Mouse (Mus musculus) T-helper 1 cell (primary cell): ENCODE measurements around the gene Lnx1.

ENCODE experiments used
- in situ Hi-C: fragments of 300-600 bp; cut with MboI, MseI; formaldehyde crosslinking; loops from one replicate; pipeline ENCODE4 v1.15.1; 2025; ENCODE audit warnings: high pct_unique_total_duplicates

The Lnx1 gene

GRCm38 (mm10) chr5:74653766-74654165 is 48.9 kb downstream of the Lnx1 start:
- in situ Hi-C loops = no loop called here

- in situ Hi-C loops = loop anchor here (25.0 kb wide), 1 partner anchor 513 kb away; the partner anchor contains the start of gene Pdgfra
These were observed 53.6 kb downstream of the Lnx1 start for GRCm38 (mm10) chr5:74649122-74649521.

DNA sequence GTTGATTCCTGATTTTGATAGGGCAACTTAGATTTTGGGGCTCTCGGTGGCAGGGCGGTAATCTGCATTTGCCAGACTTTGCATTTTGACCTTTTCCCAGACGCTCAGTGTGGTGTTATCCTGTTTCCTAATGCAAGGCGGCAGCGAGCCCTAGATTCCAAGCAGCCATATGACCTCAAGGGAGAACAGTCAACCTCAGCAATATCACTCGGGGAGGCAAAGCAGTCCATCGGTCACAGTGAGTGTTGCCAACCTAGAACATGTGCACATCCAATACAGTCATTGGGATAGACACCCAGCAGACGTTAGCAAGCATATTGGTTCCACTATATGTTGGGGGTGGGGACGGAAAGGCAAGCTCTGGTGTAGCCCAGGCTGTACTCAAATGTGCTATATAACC is 54.5 kb downstream of the Lnx1 start:
- in situ Hi-C loops = loop anchor here (25.0 kb wide), 1 partner anchor 514 kb away; the partner anchor contains the start of gene Pdgfra

DNA sequence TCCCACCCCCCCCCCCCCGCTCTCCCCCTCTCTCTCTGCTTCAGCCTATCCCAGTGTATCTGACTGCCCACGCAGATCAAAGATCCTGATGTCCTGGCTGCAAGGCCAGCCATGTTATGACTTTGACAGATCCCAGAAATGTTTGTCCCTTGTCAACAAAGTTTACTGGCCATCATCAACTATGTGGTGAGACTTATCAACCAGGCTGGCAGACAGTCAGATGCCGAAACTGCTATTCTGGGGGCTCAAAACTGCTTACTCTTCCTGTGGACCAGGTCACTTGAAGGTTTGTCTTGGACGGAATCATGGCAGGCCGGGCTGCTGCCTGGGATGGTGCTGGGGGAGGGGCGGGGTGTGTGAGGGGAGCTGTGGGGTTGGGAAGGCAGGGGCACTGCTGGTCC is 55.1 kb downstream of the Lnx1 start:
- in situ Hi-C loops = loop anchor here (25.0 kb wide), 1 partner anchor 515 kb away; the partner anchor contains the start of gene Pdgfra

DNA sequence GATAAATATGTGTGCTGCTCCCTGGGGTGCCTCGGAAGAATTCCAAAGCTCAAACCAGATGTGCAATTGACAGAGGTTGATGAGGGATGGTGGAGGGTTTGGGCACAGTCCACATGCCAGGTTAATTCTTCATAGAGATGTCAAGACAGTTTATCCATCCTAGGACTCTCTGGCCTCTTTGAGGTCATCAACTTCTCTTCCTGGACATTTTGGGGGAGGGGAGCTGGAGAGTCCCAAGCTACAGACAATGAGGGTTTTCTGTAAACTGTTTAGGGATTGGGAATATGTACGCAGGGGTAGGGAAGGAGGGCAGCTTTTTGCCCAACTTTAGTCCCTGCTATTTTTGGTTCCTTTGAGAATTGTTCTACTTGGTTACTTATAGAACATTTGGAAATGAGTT is 60.4 kb downstream of the Lnx1 start:
- in situ Hi-C loops = loop anchor here (25.0 kb wide), 1 partner anchor 520 kb away; the partner anchor contains the start of gene Pdgfra

GRCm38 (mm10) chr5:74641000-74641399 is 61.7 kb downstream of the Lnx1 start:
- in situ Hi-C loops = loop anchor here (25.0 kb wide), 1 partner anchor 521 kb away; the partner anchor contains the start of gene Pdgfra

- in situ Hi-C loops = loop anchor here (25.0 kb wide), 1 partner anchor 522 kb away; the partner anchor contains the start of gene Pdgfra
These were observed 62.2 kb downstream of the Lnx1 start for GRCm38 (mm10) chr5:74640504-74640903.

GRCm38 (mm10) chr5:74639516-74639915 is 63.2 kb downstream of the Lnx1 start:
- in situ Hi-C loops = loop anchor here (25.0 kb wide), 1 partner anchor 523 kb away; the partner anchor contains the start of gene Pdgfra

GRCm38 (mm10) chr5:74634391-74634790 is 68.3 kb downstream of the Lnx1 start:
- in situ Hi-C loops = loop anchor here (25.0 kb wide), 1 partner anchor 528 kb away; the partner anchor contains the start of gene Pdgfra

- in situ Hi-C loops = loop anchor here (25.0 kb wide), 1 partner anchor 529 kb away; the partner anchor contains the start of gene Pdgfra
These were observed 69.3 kb downstream of the Lnx1 start for GRCm38 (mm10) chr5:74633453-74633852.

- in situ Hi-C loops = loop anchor here (25.0 kb wide), 1 partner anchor 530 kb away; the partner anchor contains the start of gene Pdgfra
These were observed 70.2 kb downstream of the Lnx1 start for GRCm38 (mm10) chr5:74632369-74633114.

DNA sequence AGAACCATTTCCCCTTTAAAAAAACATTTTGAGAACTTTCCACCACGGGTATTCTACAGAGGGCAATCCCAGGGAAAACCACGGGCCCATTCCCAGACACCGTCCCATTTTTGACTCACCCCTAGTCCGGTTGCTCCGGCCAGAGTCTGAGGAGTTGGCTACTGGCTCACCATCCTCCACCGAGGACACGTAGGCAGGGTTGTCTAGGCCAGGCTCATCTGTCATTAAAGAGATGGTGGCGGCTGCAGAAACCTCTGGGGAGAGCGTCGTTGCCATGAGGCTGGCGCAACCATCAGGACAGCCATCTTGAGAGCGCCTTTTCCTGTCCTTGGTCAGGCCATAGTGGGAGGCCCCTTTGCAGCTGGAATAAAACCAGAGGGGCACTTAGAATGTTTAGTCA is 74.7 kb downstream of the Lnx1 start:
- in situ Hi-C loops = loop anchor here (25.0 kb wide), 1 partner anchor 534 kb away; the partner anchor contains the start of gene Pdgfra

- in situ Hi-C loops = loop anchor here (5.0 kb wide), 1 partner anchor 307 kb away; no protein-coding TSS in a partner anchor
These were observed 78.3 kb downstream of the Lnx1 start for GRCm38 (mm10) chr5:74624385-74624784.

GRCm38 (mm10) chr5:74623316-74624000 is 79.3 kb downstream of the Lnx1 start:
- in situ Hi-C loops = loop anchor here (5.0 kb wide), 1 partner anchor 306 kb away; no protein-coding TSS in a partner anchor

- in situ Hi-C loops = loop anchor here (5.0 kb wide), 1 partner anchor 305 kb away; no protein-coding TSS in a partner anchor
These were observed 80.8 kb downstream of the Lnx1 start for GRCm38 (mm10) chr5:74621691-74622470.

DNA sequence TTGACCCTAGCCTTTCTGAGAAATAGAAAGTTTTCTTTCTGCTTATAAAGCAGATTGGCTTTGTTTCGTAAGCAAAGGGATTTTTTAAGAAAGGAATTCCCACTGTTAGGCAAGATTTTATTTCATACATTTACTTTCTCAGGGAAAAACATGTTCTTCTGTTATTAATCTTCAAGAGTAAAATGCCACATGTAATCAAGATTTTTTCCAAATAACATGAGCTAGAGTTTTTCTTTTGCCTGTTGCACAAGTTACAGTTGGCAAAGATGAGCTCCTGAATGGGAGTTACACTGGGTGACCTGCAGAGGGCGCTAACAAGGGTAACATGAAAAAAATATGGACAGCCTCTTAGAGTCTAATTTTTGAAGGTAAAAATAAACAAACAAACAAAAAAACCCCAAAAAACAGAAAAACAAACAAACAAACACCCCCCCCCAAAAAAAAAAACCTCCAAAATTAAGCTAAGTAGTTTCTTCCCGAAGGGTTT is 84.1 kb downstream of the Lnx1 start:
- in situ Hi-C loops = no loop called here

- in situ Hi-C loops = no loop called here
These were observed 84.7 kb downstream of the Lnx1 start for GRCm38 (mm10) chr5:74617816-74618572.

GRCm38 (mm10) chr5:74613491-74614151 is 89.1 kb downstream of the Lnx1 start:
- in situ Hi-C loops = no loop called here

GRCm38 (mm10) chr5:74612713-74613112 is 90.0 kb downstream of the Lnx1 start:
- in situ Hi-C loops = no loop called here

DNA sequence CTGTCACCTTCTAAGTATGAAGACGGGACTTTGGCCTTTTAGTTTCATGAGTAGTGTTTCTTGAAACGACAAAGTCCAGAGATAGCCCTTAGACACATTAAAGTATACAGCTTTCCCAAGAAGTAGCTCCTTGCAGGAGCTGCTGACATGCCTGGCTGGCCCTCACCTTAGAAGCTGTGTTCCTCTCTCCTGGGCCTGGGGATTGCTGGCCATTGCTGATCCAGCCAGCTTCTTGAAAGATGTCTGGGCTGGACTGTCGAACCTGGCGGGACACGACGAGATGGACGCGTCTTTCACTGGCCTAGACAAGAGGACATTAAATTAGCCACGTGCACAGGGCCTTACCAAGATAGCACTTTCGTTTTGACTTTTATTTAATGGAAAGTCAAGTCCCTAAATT is 92.2 kb downstream of the Lnx1 start:
- in situ Hi-C loops = no loop called here
